Mouse (Mus musculus): ENCODE measurements around the gene Slc50a1. TPM values are rescaled to one million over a fixed set of nuclear protein-coding genes. Genes with fewer than 3 reads are reported as not detected.
A peak's percentile ranks its signal among the peaks of the same experiment; 100 is the strongest.

Gene Slc50a1
- polyA plus RNA-seq, 1 experiment from 2014 or later = 55.1 TPM

- Histone ChIP-seq H3K27me3 (ENCODE audit: control insufficient read depth, insufficient read depth, low read length) (no peaks in the 10 kb centered on the region), H3K9me3 (ENCODE audit: control insufficient read depth, low read length) (no peaks in the 10 kb centered on the region), H3K4me1 (ENCODE audit: control insufficient read depth, insufficient read depth, low read length) (peaks cover 8% of the 10 kb centered on the region; the same call in 1 of the 2 replicates), H3K36me3 (ENCODE audit: control insufficient read depth, insufficient read depth, low read length) (no peaks in the 10 kb centered on the region), H3K4me3 (ENCODE audit: low read length) (no peak overlapping the region), H3K27ac (ENCODE audit: low read depth, low read length) (no peak overlapping the region), H3K9ac (ENCODE audit: low read depth, low read length) (no peak overlapping the region), H3K4me2 (replicated peaks; ENCODE audit: low read depth, low read length) (no peak overlapping the region)
- no peak for ATAC-seq (ENCODE audit: low FRiP score, low TSS enrichment)
- 51% methylated on average over 6 of the region's 6 CpGs for WGBS
These were observed 37.8 kb downstream of the Slc50a1 start for GRCm38 (mm10) chr3:89232614-89233013.

- Histone ChIP-seq H3K27me3 (ENCODE audit: control insufficient read depth, insufficient read depth, low read length) (no peaks in the 10 kb centered on the region), H3K9me3 (ENCODE audit: control insufficient read depth, low read length) (no peaks in the 10 kb centered on the region), H3K9ac (ENCODE audit: low read depth, low read length) (no peak overlapping the region), H3K27ac (ENCODE audit: low read depth, low read length) (no peak overlapping the region), H3K4me1 (ENCODE audit: control insufficient read depth, insufficient read depth, low read length) (peaks cover 13% of the 10 kb centered on the region; the same call in 1 of the 2 replicates), H3K4me3 (ENCODE audit: low read length) (no peak overlapping the region), H3K36me3 (ENCODE audit: control insufficient read depth, insufficient read depth, low read length) (no peaks in the 10 kb centered on the region), H3K4me2 (replicated peaks; ENCODE audit: low read depth, low read length) (no peak overlapping the region)
- WGBS = 80% methylated on average over 16 of the region's 16 CpGs
- ATAC-seq (ENCODE audit: low FRiP score, low TSS enrichment) = no peak
These were observed 38.5 kb downstream of the Slc50a1 start for GRCm38 (mm10) chr3:89231772-89232275.

GRCm38 (mm10) chr3:89231345-89231744 lies 39.0 kb downstream of the Slc50a1 start:
- no peaks in the 10 kb centered on the region for H3K9me3 ChIP-seq (ENCODE audit: control insufficient read depth, low read length)
- H3K36me3 ChIP-seq (ENCODE audit: control insufficient read depth, insufficient read depth, low read length) = no peaks in the 10 kb centered on the region
- ATAC-seq (ENCODE audit: low FRiP score, low TSS enrichment) = no peak
- no peak overlapping the region for H3K27ac ChIP-seq (ENCODE audit: low read depth, low read length)
- H3K4me1 ChIP-seq (ENCODE audit: control insufficient read depth, insufficient read depth, low read length) = peaks cover 18% of the 10 kb centered on the region; the same call in 1 of the 2 replicates
- 60% methylated on average over 7 of the region's 7 CpGs for WGBS
- H3K9ac ChIP-seq (ENCODE audit: low read depth, low read length) = no peak overlapping the region
- no peak overlapping the region for H3K4me2 ChIP-seq (replicated peaks; ENCODE audit: low read depth, low read length)
- H3K27me3 ChIP-seq (ENCODE audit: control insufficient read depth, insufficient read depth, low read length) = no peaks in the 10 kb centered on the region
- no peak overlapping the region for H3K4me3 ChIP-seq (ENCODE audit: low read length)

- Histone ChIP-seq H3K9ac (ENCODE audit: low read depth, low read length) (no peak overlapping the region), H3K36me3 (ENCODE audit: control insufficient read depth, insufficient read depth, low read length) (no peaks in the 10 kb centered on the region), H3K9me3 (ENCODE audit: control insufficient read depth, low read length) (no peaks in the 10 kb centered on the region), H3K27me3 (ENCODE audit: control insufficient read depth, insufficient read depth, low read length) (no peaks in the 10 kb centered on the region), H3K27ac (ENCODE audit: low read depth, low read length) (no peak overlapping the region), H3K4me2 (replicated peaks; ENCODE audit: low read depth, low read length) (no peak overlapping the region), H3K4me3 (ENCODE audit: low read length) (no peak overlapping the region), H3K4me1 (ENCODE audit: control insufficient read depth, insufficient read depth, low read length) (peaks cover 23% of the 10 kb centered on the region; the same call in 1 of the 2 replicates)
- 81% methylated on average over 2 of the region's 2 CpGs for WGBS
- ATAC-seq (ENCODE audit: low FRiP score, low TSS enrichment) = no peak
These were observed 39.8 kb downstream of the Slc50a1 start for GRCm38 (mm10) chr3:89230561-89230960.

GRCm38 (mm10) chr3:89229276-89229675 lies 41.1 kb downstream of the Slc50a1 start:
- peak overlapping the region; percentile 13 for H3K4me3 ChIP-seq (ENCODE audit: low read length)
- H3K36me3 ChIP-seq (ENCODE audit: control insufficient read depth, insufficient read depth, low read length) = peaks cover 3% of the 10 kb centered on the region; the same call in 1 of the 2 replicates
- peak overlapping the region; percentile 47; the same call in 1 of the 2 replicates for H3K27ac ChIP-seq (ENCODE audit: low read depth, low read length)
- no peaks in the 10 kb centered on the region for H3K27me3 ChIP-seq (ENCODE audit: control insufficient read depth, insufficient read depth, low read length)
- H3K9me3 ChIP-seq (ENCODE audit: control insufficient read depth, low read length) = no peaks in the 10 kb centered on the region
- peak overlapping the region; percentile 87 for H3K4me2 ChIP-seq (replicated peaks; ENCODE audit: low read depth, low read length)
- no peak for ATAC-seq (ENCODE audit: low FRiP score, low TSS enrichment)
- 45% methylated on average over 4 of the region's 4 CpGs for WGBS
- peak overlapping the region; percentile 23; the same call in 1 of the 2 replicates for H3K9ac ChIP-seq (ENCODE audit: low read depth, low read length)
- H3K4me1 ChIP-seq (ENCODE audit: control insufficient read depth, insufficient read depth, low read length) = peaks cover 23% of the 10 kb centered on the region; the same call in 1 of the 2 replicates

- H3K9me3 ChIP-seq (ENCODE audit: control insufficient read depth, low read length) = no peaks in the 10 kb centered on the region
- peaks cover 3% of the 10 kb centered on the region; the same call in 1 of the 2 replicates for H3K36me3 ChIP-seq (ENCODE audit: control insufficient read depth, insufficient read depth, low read length)
- H3K27me3 ChIP-seq (ENCODE audit: control insufficient read depth, insufficient read depth, low read length) = no peaks in the 10 kb centered on the region
- ATAC-seq (ENCODE audit: low FRiP score, low TSS enrichment) = no peak
- 27% methylated on average over 10 of the region's 10 CpGs for WGBS
- peak within 1 kb of the TSS; percentile 62 for H3K27ac ChIP-seq (ENCODE audit: low read depth, low read length)
- peak within 1 kb of the TSS; percentile 54; the same call in 1 of the 2 replicates for H3K9ac ChIP-seq (ENCODE audit: low read depth, low read length)
- peak within 1 kb of the TSS; percentile 87 for H3K4me2 ChIP-seq (replicated peaks; ENCODE audit: low read depth, low read length)
- H3K4me1 ChIP-seq (ENCODE audit: control insufficient read depth, insufficient read depth, low read length) = peaks cover 23% of the 10 kb centered on the region; the same call in 1 of the 2 replicates
- H3K4me3 ChIP-seq (ENCODE audit: low read length) = peak within 1 kb of the TSS; percentile 40
These were observed 41.5 kb downstream of the Slc50a1 start, which contains the start of gene Muc1 for GRCm38 (mm10) chr3:89228836-89229235. Gene Muc1, plus strand, starts transcription at chr3:89229057.

GRCm38 (mm10) chr3:89228180-89228549 lies 42.2 kb downstream of the Slc50a1 start:
- Histone ChIP-seq H3K9ac (ENCODE audit: low read depth, low read length) (peak overlapping the region; percentile 54; the same call in 1 of the 2 replicates), H3K9me3 (ENCODE audit: control insufficient read depth, low read length) (no peaks in the 10 kb centered on the region), H3K4me2 (replicated peaks; ENCODE audit: low read depth, low read length) (peak overlapping the region; percentile 87), H3K36me3 (ENCODE audit: control insufficient read depth, insufficient read depth, low read length) (peaks cover 3% of the 10 kb centered on the region; the same call in 1 of the 2 replicates), H3K27ac (ENCODE audit: low read depth, low read length) (peak overlapping the region; percentile 62; the same call in 1 of the 2 replicates), H3K4me3 (ENCODE audit: low read length) (peak overlapping the region; percentile 40), H3K27me3 (ENCODE audit: control insufficient read depth, insufficient read depth, low read length) (no peaks in the 10 kb centered on the region), H3K4me1 (ENCODE audit: control insufficient read depth, insufficient read depth, low read length) (peaks cover 23% of the 10 kb centered on the region; the same call in 1 of the 2 replicates)
- ATAC-seq (ENCODE audit: low FRiP score, low TSS enrichment) = peak; percentile 58
- WGBS = under 1% methylated on average over 20 of the region's 20 CpGs

- ATAC-seq (ENCODE audit: low FRiP score, low TSS enrichment) = peak; percentile 77
- H3K9me3 ChIP-seq (ENCODE audit: control insufficient read depth, low read length) = no peaks in the 10 kb centered on the region
- no peak overlapping the region; the same call in 1 of the 2 replicates for H3K27ac ChIP-seq (ENCODE audit: low read depth, low read length)
- WGBS = 4% methylated on average over 41 of the region's 41 CpGs
- H3K4me1 ChIP-seq (ENCODE audit: control insufficient read depth, insufficient read depth, low read length) = peaks cover 23% of the 10 kb centered on the region; the same call in 1 of the 2 replicates
- peak overlapping the region; percentile 40 for H3K4me3 ChIP-seq (ENCODE audit: low read length)
- peak overlapping the region; percentile 54 for H3K9ac ChIP-seq (ENCODE audit: low read depth, low read length)
- H3K27me3 ChIP-seq (ENCODE audit: control insufficient read depth, insufficient read depth, low read length) = no peaks in the 10 kb centered on the region
- H3K4me2 ChIP-seq (replicated peaks; ENCODE audit: low read depth, low read length) = peak overlapping the region; percentile 87
- H3K36me3 ChIP-seq (ENCODE audit: control insufficient read depth, insufficient read depth, low read length) = peaks cover 3% of the 10 kb centered on the region; the same call in 1 of the 2 replicates
These were observed 42.8 kb downstream of the Slc50a1 start for GRCm38 (mm10) chr3:89227307-89228179.
